Mouse (Mus musculus): ENCODE data around the gene Msx3. TPM values are rescaled to one million over a fixed set of nuclear protein-coding genes. Genes with fewer than 3 reads are reported as not detected.

Gene Msx3
- polyA plus RNA-seq (2017; shearing (Covaris generic)) = not detected

DNA sequence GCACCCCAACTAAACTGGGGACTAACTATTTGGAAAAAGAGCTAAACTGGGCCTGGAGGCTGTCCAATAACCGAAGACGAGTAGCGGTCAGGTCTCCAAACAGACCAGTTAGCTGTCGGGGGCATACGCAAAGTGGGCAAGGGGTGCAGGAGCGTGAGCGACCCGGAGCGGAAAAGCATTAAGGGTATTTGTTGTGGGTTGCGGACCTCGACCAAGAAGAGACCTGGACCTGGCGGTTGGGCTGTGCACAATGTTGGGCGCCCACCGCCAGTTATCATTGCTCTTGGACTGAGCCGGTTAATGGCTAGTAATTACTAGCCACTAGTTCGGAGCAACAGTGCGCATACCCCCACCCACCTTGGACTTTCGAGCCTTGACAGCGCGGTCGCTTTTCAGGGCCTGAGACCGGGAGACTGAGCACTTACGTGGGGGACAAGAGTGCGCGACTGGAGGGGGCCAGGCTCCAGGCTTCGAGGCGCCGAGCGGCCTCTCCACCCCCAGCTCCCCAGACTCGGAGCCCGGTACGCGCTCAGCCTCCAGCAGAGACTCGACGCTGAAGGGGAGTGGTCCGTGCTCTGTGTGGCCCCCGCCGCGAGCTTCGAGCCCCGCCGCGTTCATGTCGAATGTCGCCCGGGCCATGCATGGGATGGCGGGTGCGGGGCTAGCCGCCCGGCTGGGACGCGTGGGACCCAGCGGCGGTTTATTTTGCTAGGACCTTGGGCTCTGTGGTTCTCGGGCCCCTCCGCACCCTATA is at the start of gene Msx3:
Gene Msx3, minus strand, starts transcription at position 729 of the 754 bp plus-strand sequence.

GRCm38 (mm10) chr7:140092924-140093528 is 44.1 kb upstream of the Msx3 start, which contains the start of gene Prap1:
Gene Prap1, plus strand, starts transcription at chr7:140093395.

GRCm38 (mm10) chr7:140082242-140082678 is 33.4 kb upstream of the Msx3 start, which contains the start of gene Caly:
Gene Caly, minus strand, starts transcription at chr7:140082548.

GRCm38 (mm10) chr7:140036281-140037170 is 12.4 kb downstream of the Msx3 start, which contains the start of the genes Zfp511 and Tubgcp2:
Gene Zfp511, plus strand, starts transcription at chr7:140036391.
Gene Tubgcp2, minus strand, starts transcription at chr7:140036669.

Other genes starting within 250 kb of the Msx3 start
- gene Adgra1, start 214.9 kb downstream of the Msx3 start, polyA plus RNA-seq (2017; shearing (Covaris generic)) = not detected
- gene Kndc1, start 154.4 kb downstream of the Msx3 start, polyA plus RNA-seq (2017; shearing (Covaris generic)) = 0.48 TPM
- 2.8 TPM for gene Utf1, start 105.3 kb downstream of the Msx3 start, polyA plus RNA-seq (2017; shearing (Covaris generic))
- gene 6430531B16Rik, start 70.3 kb downstream of the Msx3 start, polyA plus RNA-seq (2017; shearing (Covaris generic)) = 0.66 TPM
- gene Adam8, start 56.5 kb downstream of the Msx3 start, polyA plus RNA-seq (2017; shearing (Covaris generic)) = 14.4 TPM
- 51.3 TPM for gene Zfp511, start 12.7 kb downstream of the Msx3 start, polyA plus RNA-seq (2017; shearing (Covaris generic))
- 45.6 TPM for gene Tubgcp2, start 12.4 kb downstream of the Msx3 start, polyA plus RNA-seq (2017; shearing (Covaris generic))
- not detected for gene Caly, start 33.5 kb upstream of the Msx3 start, polyA plus RNA-seq (2017; shearing (Covaris generic))
- gene Prap1, start 44.3 kb upstream of the Msx3 start, polyA plus RNA-seq (2017; shearing (Covaris generic)) = not detected
- 14.9 TPM for gene Fuom, start 53.4 kb upstream of the Msx3 start, polyA plus RNA-seq (2017; shearing (Covaris generic))
- 2.4 TPM for gene Paox, start 66.7 kb upstream of the Msx3 start, polyA plus RNA-seq (2017; shearing (Covaris generic))
- gene Echs1, start 67.4 kb upstream of the Msx3 start, polyA plus RNA-seq (2017; shearing (Covaris generic)) = 70.5 TPM
- gene Mtg1, start 88.5 kb upstream of the Msx3 start, polyA plus RNA-seq (2017; shearing (Covaris generic)) = 45.8 TPM
- not detected for gene Sprn, start 105.8 kb upstream of the Msx3 start, polyA plus RNA-seq (2017; shearing (Covaris generic))
- gene Olfr522, start 115.7 kb upstream of the Msx3 start, polyA plus RNA-seq (2017; shearing (Covaris generic)) = not detected
- gene Olfr523, start 124.1 kb upstream of the Msx3 start, polyA plus RNA-seq (2017; shearing (Covaris generic)) = not detected
- not detected for gene Olfr524, start 156.9 kb upstream of the Msx3 start, polyA plus RNA-seq (2017; shearing (Covaris generic))
- gene Cd163l1, start 169.2 kb upstream of the Msx3 start, polyA plus RNA-seq (2017; shearing (Covaris generic)) = 0.15 TPM
- gene 5830411N06Rik, start 198.2 kb upstream of the Msx3 start, polyA plus RNA-seq (2017; shearing (Covaris generic)) = 1.7 TPM

Data from CD4-positive, CD25-positive, alpha-beta regulatory T cell, adult 9 weeks (primary cell).